ENCODE assay signal across 8 mouse cellular contexts in the genomic region with DNA sequence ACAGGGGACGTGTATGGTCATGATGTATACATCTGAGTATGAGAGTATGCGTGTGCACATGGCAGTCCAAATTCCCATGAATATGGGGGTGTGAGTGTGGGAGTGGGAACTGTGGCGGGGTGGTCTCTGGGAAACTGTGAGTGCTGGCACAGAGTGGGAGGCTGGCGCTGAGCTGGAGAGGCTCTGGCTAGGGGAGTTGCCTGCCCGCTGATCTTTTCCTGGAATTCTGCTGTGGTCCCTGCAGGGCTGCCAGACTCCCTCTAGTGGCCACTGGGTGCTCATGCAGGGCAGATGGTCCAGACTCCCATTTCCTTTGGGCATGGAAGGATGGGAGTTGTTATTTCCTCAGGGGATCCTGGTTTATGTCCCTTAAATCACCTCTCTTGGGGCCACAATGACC.
DNase-seq lines count a peak whose midpoint lies in the region; ATAC-seq and TF ChIP-seq lines count a peak whose summit lies in the region.

No protein-coding gene starts in this region.

- peak; percentile 81 for ATAC-seq in forebrain, embryonic 15.5 days (replicated peaks)
- ATAC-seq in hindbrain, postnatal 0 days = peak; percentile 85

- H3K4me2 ChIP-seq in forebrain, embryonic 15.5 days (replicated peaks) = no peak overlapping the region
- H3K4me2 ChIP-seq in hindbrain, postnatal 0 days (ENCODE audit: low read depth, low read length) = no peak overlapping the region

- H3K27ac ChIP-seq in forebrain, embryonic 15.5 days (replicated peaks) = no peak overlapping the region
- H3K27ac ChIP-seq in hindbrain, postnatal 0 days = no peak overlapping the region
- no peak overlapping the region for H3K27ac ChIP-seq in midbrain, embryonic 10.5 days (replicated peaks)

- H3K9ac ChIP-seq in forebrain, embryonic 15.5 days (replicated peaks) = no peak overlapping the region
- no peak overlapping the region for H3K9ac ChIP-seq in hindbrain, postnatal 0 days (replicated peaks; ENCODE audit: low read length)

- no peaks in the 10 kb centered on the region for H3K4me1 ChIP-seq in forebrain, embryonic 15.5 days
- no peaks in the 10 kb centered on the region for H3K4me1 ChIP-seq in hindbrain, postnatal 0 days (ENCODE audit: insufficient read depth, low read length)
- H3K4me1 ChIP-seq in midbrain, embryonic 10.5 days = peaks cover 6% of the 10 kb centered on the region; the same call in 1 of the 2 replicates

- WGBS in forebrain, embryonic 15.5 days = 26% methylated on average over 5 of the region's 5 CpGs
- WGBS in hindbrain, postnatal 0 days = 26% methylated on average over 4 of the region's 5 CpGs
- WGBS in midbrain, embryonic 10.5 days = 36% methylated on average over 5 of the region's 5 CpGs

- DNase-seq in gastrocnemius, adult 18-20 months (ENCODE audit: low spot score) = peak; percentile 13
- no peak for DNase-seq in gastrocnemius, postnatal 25 days
- DNase-seq in cerebellum, adult 11-12 months = peak; percentile 52
- peak; percentile 89 for DNase-seq in hindbrain, postnatal 0 days (ENCODE audit: low spot score)
- DNase-seq in left cerebral cortex, adult 8-10 months (ENCODE audit: low spot score in 2 of 2) = peak; percentile 45 to 64
- peak; percentile 80 for DNase-seq in midbrain, embryonic 10.5 days (ENCODE audit: low spot score)
- DNase-seq in skeletal muscle tissue, adult 2 months (ENCODE audit: low read depth, low spot score) = peak; percentile 11

- peak; percentile 97 for TF ChIP-seq CTCF in hindbrain, postnatal 0 days (IDR thresholded peaks at IDR 0.05; ENCODE audit: low read depth)

- H3K36me3 ChIP-seq in forebrain, embryonic 15.5 days = peaks cover 23% of the 10 kb centered on the region
- peaks cover 12% of the 10 kb centered on the region; the same call in 1 of the 2 replicates for H3K36me3 ChIP-seq in hindbrain, postnatal 0 days (ENCODE audit: insufficient read depth, low read length)
- peaks cover 14% of the 10 kb centered on the region; the same call in 1 of the 2 replicates for H3K36me3 ChIP-seq in midbrain, embryonic 10.5 days

- no peak overlapping the region for H3K4me3 ChIP-seq in forebrain, embryonic 15.5 days
- H3K4me3 ChIP-seq in hindbrain, postnatal 0 days (ENCODE audit: low read length) = no peak overlapping the region
- no peak overlapping the region for H3K4me3 ChIP-seq in midbrain, embryonic 10.5 days

- H3K27me3 ChIP-seq in forebrain, embryonic 15.5 days = no peaks in the 10 kb centered on the region
- no peaks in the 10 kb centered on the region for H3K27me3 ChIP-seq in hindbrain, postnatal 0 days (ENCODE audit: insufficient read depth, low read length)
- H3K27me3 ChIP-seq in midbrain, embryonic 10.5 days (ENCODE audit: low read depth, poor library complexity, severe bottlenecking) = no peaks in the 10 kb centered on the region

- no peaks in the 10 kb centered on the region for H3K9me3 ChIP-seq in forebrain, embryonic 15.5 days
- no peaks in the 10 kb centered on the region for H3K9me3 ChIP-seq in hindbrain, postnatal 0 days (ENCODE audit: low read length)
- no peaks in the 10 kb centered on the region for H3K9me3 ChIP-seq in midbrain, embryonic 10.5 days (replicated peaks)
